Mouse (Mus musculus): ENCODE measurements at regions not wholly inside any gene's neighbourhood (a gene's known extent, or its start where the extent isn't known, plus 50 kb on each side); places are given as distances from the start of the nearest gene placed in this dataset.

DNA sequence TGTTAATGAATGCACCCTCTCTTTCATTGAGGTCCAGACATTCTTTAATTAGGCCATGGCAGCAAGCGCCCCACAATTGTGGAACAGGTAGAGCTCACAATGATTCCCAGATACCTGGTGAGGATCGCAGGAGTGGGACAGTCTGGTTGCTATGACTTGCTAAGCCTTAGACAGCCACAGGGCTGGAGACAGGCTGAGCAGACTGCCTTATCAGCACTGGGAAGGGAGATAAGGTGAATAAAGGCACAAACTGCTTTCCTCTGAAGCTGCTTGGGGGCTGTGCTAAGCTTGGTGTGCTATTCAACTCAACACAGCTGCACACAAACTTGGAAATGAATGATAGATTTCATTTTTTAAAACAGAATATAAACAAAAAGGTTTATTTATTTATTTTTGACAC lies 159.8 kb upstream of the Masp1 start:
- DNase-seq (ENCODE audit: low read depth, low spot score) = no peak

DNA sequence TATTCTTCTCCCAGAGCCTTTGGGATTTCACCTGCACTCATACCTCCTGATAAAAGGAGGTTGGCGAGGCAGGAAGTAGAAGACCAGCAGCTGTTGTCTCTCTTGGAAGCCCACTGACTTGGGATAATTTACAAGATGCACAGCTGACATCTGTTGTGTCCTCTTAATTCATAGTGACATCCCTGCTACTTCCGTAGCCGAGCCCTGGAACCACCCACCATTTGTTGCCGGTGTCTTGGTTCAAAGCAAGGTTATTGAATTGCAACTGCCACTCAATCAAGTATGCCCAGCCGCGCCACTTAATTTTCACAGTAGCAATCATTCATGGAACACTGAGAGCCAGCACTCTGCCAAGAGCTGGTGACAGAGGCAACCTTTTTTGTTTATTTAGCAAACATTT lies 151.8 kb upstream of the Masp1 start:
- DNase-seq (ENCODE audit: low read depth, low spot score) = no peak

DNA sequence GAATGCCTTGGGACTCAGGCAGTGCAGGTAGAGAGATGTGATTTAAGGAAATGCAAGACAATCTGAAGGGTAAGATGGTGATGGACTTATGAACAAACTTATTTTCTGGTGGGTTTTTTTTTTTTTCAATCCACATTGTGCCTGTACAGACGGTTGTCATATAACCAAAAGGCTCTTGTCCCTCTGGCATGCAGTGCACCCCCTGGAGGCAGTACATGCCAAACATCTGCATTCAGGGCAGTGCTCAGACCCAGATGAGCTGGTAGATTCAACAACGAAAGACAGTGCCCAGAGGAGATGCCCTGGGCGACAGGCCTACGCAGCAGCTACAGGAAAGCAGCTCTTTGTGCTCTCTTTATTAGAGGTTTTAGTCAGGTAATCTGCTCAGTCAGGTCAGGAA lies 149.5 kb upstream of the Masp1 start:
- no peak for DNase-seq (ENCODE audit: low read depth, low spot score)

DNA sequence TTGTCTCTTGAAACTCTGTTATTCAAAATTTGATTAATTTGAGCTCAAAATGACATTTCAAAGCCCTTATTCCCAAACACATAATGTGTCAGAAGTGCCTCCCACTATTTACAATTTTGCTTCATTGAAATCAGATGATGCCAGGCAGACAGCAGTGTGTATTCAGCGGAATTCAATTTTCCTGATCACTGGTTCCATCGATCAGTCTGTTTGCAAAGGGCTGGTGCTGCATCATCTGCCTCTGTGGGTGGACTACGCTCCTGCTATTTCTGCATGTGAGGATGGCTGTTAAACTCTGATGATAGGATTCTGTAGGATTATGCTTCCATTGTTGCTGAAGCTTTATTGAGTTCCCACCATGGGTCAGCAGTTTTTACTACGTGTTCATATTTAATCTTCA lies 149.0 kb upstream of the Masp1 start:
- DNase-seq (ENCODE audit: low read depth, low spot score) = no peak
